Mouse (Mus musculus) activated CD4-positive, CD25-positive, alpha-beta regulatory T cell, adult 4 months (primary cell): Measurements from ENCODE around the gene Fam208b. TPM values are rescaled to one million over a fixed set of nuclear protein-coding genes. Genes with fewer than 3 reads are reported as not detected.

Experiments used
- polyA plus RNA-seq, 2 experiments: library from polyadenylated mRNA; unstranded; fragments of 100-300 nt; shearing (Covaris generic); gene quantifications; one replicate each; pipeline ENCODE4 v1.2.1; 2017

The Fam208b gene
- polyA plus RNA-seq, 2 experiments from 2014 or later, result 18.6 to 19.2 TPM

Other genes starting within 250 kb of the Fam208b start
- gene Gdi2, start 73.0 kb downstream of the Fam208b start, polyA plus RNA-seq, result 100 to 1,000 TPM; 949 to 962 TPM
- 10 to 100 TPM; 19.2 to 23.8 TPM for gene Asb13, start 22.9 kb upstream of the Fam208b start, polyA plus RNA-seq
- gene Calml3, start 193.2 kb upstream of the Fam208b start, polyA plus RNA-seq, result not detected
- gene Calm4, start 226.6 kb upstream of the Fam208b start, polyA plus RNA-seq, result not detected
- gene Calm5, start 243.1 kb upstream of the Fam208b start, polyA plus RNA-seq, result not detected